Mouse (Mus musculus) ovary, adult 2 months (tissue): Measurements from ENCODE around the gene Gm10959. TPM values are rescaled to one million over a fixed set of nuclear protein-coding genes. Genes with fewer than 3 reads are reported as not detected.

Experiments used
- polyA plus RNA-seq: library from polyadenylated mRNA; depleted of rRNA; stranded (reverse); fragments of >200 nt; gene quantifications from 2 replicates; pipeline ENCODE4 v1.2.3, GENCODE M21; 2012; rRNA removed

Gene Gm10959
- not detected in 2 replicates for polyA plus RNA-seq

DNA sequence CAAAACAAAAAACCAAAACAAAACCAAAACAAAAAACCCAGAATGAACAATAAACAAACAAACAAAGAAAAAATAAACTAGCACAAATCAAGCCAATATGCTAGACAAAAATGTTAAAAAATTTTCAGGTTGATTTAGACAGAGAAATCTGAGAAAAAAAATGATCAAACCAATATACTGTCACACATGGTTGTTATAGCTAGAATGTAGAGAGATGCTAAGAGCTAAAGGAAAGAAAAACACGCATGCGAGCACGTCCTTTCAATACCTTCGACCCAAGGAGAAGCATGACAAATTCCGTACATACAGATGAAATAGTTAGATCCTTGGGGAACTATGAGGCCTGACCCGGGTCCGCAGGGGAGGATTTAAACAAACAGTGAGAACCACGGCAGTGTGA, at the start of gene Gm10959:
Gene Gm10959 (minus strand): TSS at position 101 of the 400 bp plus-strand sequence.

DNA sequence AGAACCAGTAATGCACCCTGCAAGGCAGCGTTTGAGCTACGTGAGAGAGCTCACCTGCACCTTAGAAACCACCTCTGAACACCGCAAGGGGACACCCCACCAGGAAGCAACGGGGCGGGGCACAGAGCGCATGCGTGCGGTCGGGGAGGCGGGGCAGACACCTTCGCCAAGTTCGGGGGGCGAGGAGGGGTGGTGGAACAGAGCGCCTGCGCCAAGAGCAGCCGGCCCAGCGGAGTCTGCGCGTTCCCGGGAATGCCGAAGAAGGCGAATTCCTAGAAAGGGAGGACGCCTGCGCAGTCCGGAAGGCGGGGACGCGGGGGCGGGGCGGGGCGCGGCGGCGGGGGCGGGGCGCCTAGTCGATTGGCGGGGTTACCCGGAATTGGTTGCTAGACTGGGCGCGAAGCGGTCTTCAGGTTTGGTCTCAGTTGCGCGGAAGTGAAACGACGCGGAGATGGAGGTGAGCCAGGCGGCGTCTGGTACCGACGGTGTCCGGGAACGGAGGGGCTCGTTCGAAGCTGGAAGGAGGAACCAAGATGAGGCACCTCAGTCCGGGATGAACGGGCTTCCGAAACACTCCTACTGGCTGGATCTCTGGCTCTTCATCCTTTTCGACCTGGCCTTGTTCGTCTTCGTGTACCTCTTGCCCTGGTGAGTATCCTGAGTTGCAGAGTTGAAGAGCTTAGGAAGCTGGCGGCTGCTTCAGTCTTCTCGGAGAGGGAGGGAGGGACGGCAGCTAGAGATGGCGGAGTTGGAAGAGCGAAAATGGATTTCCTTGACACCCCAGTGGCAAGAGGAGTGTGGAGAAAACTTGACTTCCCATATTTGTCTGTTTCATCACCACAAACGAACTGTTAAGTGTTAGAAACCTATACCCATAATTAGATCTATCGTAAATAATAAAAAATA, 5.1 kb upstream of the Gm10959 start, which contains the start of gene 1810037I17Rik:
Gene 1810037I17Rik (plus strand): TSS at position 195 of the 906 bp plus-strand sequence.

DNA sequence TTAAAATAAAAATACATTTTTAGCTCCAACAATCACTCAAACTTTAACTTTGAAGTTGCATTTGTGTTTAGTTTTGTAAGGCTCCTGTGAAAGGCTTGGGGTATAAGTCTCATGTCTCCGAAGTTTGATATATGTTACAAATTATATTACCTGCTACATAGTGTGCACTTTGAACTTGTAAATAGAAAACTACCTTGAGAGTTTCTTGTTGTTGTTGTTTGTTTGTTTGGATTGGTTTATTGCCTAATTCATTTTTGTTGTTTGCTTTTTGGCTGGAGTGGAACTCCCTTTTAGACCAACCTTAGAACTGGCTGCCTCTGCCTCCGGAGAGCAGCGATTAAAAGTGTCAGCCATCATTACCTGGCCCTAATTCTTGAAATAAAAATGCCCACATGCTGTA, 24.4 kb downstream of the Gm10959 start, which contains the start of gene Fabp2:
Gene Fabp2 (plus strand): TSS at position 301 of the 400 bp plus-strand sequence.

Other genes starting within 250 kb of the Gm10959 start
- 7.4 and 8.7 TPM in 2 replicates for gene Pde5a, start 190.4 kb downstream of the Gm10959 start, polyA plus RNA-seq
- gene Fabp2, start 24.3 kb downstream of the Gm10959 start, polyA plus RNA-seq = not detected in 2 replicates
- gene 1810037I17Rik, start 4.8 kb upstream of the Gm10959 start, polyA plus RNA-seq = 17.8 and 31.5 TPM in 2 replicates
- 4.1 and 4.8 TPM in 2 replicates for gene Usp53, start 65.2 kb upstream of the Gm10959 start, polyA plus RNA-seq
- gene Myoz2, start 115.7 kb upstream of the Gm10959 start, polyA plus RNA-seq = not detected in 2 replicates